Mouse (Mus musculus): ENCODE results near the gene Klri1.

DNA sequence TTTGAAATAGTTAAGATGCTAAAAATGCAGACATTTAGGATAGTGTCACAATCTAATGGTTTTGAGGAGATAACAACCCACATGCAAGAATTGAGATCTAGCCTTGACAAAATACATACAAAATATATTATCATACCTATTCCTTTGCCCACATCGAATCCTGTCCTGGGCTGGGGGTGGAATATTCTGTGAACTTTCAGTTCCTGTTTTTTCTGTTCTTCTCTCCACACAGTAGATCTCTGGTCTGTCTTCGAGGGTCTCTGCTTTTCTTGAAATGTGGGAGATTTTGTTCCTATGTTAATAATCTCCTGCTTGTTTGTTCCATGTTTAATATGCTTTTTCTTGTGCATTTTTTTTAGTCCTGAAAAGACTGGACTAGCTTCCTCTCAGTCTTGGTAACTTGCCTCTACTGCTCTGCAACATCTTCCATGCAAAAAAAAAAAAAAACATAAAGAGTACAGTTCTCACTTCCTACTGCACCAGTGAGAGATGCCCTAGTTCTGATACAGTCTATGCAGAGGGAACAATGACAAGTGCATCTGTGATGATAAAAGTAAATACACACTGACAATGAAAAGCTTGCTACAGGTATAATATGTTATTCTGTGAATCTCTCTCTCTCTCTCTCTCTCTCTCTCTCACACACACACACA is 23.3 kb upstream of the Klri1 start, which contains the start of gene Klri2:
- TF ChIP-seq CTCF (conservative IDR thresholded peaks at IDR 0.05; ENCODE audit: low read length): no peak
- TF ChIP-seq POU5F1 (IDR thresholded peaks at IDR 0.05; ENCODE audit: borderline replicate concordance, low read length): no peak
- TF ChIP-seq NANOG (IDR thresholded peaks at IDR 0.05; ENCODE audit: borderline replicate concordance, low read length): no peak

Measured in E14TG2a.4 (cell line).